In genomic region chr13:51975801-51976601, GRCm38 (mm10) we compare ENCODE assay signal across 7 mouse cellular contexts.
DNase-seq lines count a peak whose midpoint lies in the region; ATAC-seq and TF ChIP-seq lines count a peak whose summit lies in the region.

No protein-coding gene starts in this region.

- intact Hi-C loops in gastrocnemius, postnatal 36 days (cut with DNase I): loop anchor here (5.0 kb wide), 5 partner anchors 51 to 236 kb away; partner anchors contain the start of gene Gadd45g

- H3K4me3 ChIP-seq in kidney, adult 2 months (ENCODE audit: insufficient read depth, low read depth, low read length): no peak overlapping the region
- H3K4me3 ChIP-seq in lung, embryonic 16.5 days (ENCODE audit: low read length): no peak overlapping the region

- no peaks in the 10 kb centered on the region for H3K27me3 ChIP-seq in kidney, adult 2 months (replicated peaks; ENCODE audit: control insufficient read depth, insufficient read depth, low read length)
- no peaks in the 10 kb centered on the region for H3K27me3 ChIP-seq in lung, embryonic 16.5 days (ENCODE audit: control insufficient read depth, insufficient read depth, low read depth, low read length)

- peaks cover 14% of the 10 kb centered on the region for H3K4me1 ChIP-seq in kidney, adult 2 months (ENCODE audit: control insufficient read depth, insufficient read depth, low read length)
- H3K4me1 ChIP-seq in lung, embryonic 16.5 days (replicated peaks; ENCODE audit: control insufficient read depth, insufficient read depth, low read length): peaks cover 46% of the 10 kb centered on the region

- no peaks in the 10 kb centered on the region for H3K36me3 ChIP-seq in kidney, adult 2 months (ENCODE audit: control insufficient read depth, insufficient read depth, low read length)
- no peaks in the 10 kb centered on the region for H3K36me3 ChIP-seq in lung, embryonic 16.5 days (ENCODE audit: control insufficient read depth, insufficient read depth, low read length)

- TF ChIP-seq POLR2A in kidney, adult 2 months (IDR thresholded peaks at IDR 0.05; ENCODE audit: low read depth, low read length): no peak

- H3K9me3 ChIP-seq in lung, embryonic 16.5 days (ENCODE audit: control insufficient read depth, low read length): 0 out of 2 replicates have a peak, but pooled peaks cover 2% of the 10 kb centered on the region

- ATAC-seq in lung, embryonic 16.5 days (ENCODE audit: low read depth): peak; percentile 89

- peak overlapping the region; percentile 18 for H3K4me2 ChIP-seq in lung, embryonic 16.5 days (ENCODE audit: low read depth, low read length)

- peak overlapping the region; percentile 43 for H3K27ac ChIP-seq in kidney, adult 2 months (ENCODE audit: insufficient read depth, low read depth, low read length)
- H3K27ac ChIP-seq in lung, embryonic 16.5 days (ENCODE audit: low read length): peak overlapping the region; percentile 95

- TF ChIP-seq CTCF in kidney, adult 2 months (conservative IDR thresholded peaks at IDR 0.05; ENCODE audit: insufficient read depth, insufficient read length, low read depth, low read length): no peak

- DNase-seq in ES-CJ7 (ENCODE audit: low read depth, low spot score) (peak; percentile 73), ZHBTc4 (ENCODE audit: low read depth, low spot score) (peak; percentile 90)
- peak; percentile 47 to 64 for DNase-seq in gastrocnemius, postnatal 36 days
- DNase-seq in kidney, adult 2 months: peak; percentile 87
- DNase-seq in cerebellum, adult 8-10 months: no peak
- DNase-seq in cerebellum, postnatal 4 days (ENCODE audit: low spot score in 2 of 2): no peak

- 42% methylated on average over 7 of the region's 7 CpGs for WGBS in kidney, adult 2 months
- 25% methylated on average over 7 of the region's 7 CpGs for WGBS in lung, embryonic 16.5 days

- peak overlapping the region; percentile 58 for H3K9ac ChIP-seq in lung, embryonic 16.5 days (ENCODE audit: low read length)

Comparison
In these comparisons a context has a peak if more than half of its experiments do, and no peak if none do; other contexts are left out.
1. DNase-seq: peak in ES-CJ7 (single experiment), ZHBTc4 (single experiment), gastrocnemius, postnatal 36 days (2 of 2) and kidney, adult 2 months (single experiment); none in cerebellum, adult 8-10 months (single experiment) and cerebellum, postnatal 4 days (0 of 2).